Mouse (Mus musculus): Measurements from ENCODE around the gene Ganab.

GRCm38 (mm10) chr19:8936736-8937135 lies 38.9 kb downstream of the Ganab start:
- no peak for TF ChIP-seq FLI1 (IDR thresholded peaks at IDR 0.05; ENCODE audit: low read length)
- no peak for TF ChIP-seq GATA1 (IDR thresholded peaks at IDR 0.05; ENCODE audit: borderline replicate concordance, low read length)
